Mouse (Mus musculus) small intestine, adult 2 months (tissue): ENCODE measurements around the gene Dpp8.

ENCODE experiments used
- CTCF ChIP-seq: fragments of 200-500 bp; IDR thresholded peaks from 2 replicates; pipeline ENCODE4 v1.5.1; 2012; ENCODE audit warnings: low read depth, mild to moderate bottlenecking, control low read depth, inconsistent platforms, low read length, moderate library complexity, mixed read lengths; ENCODE audit not compliant: insufficient replicate concordance, insufficient read length; ENCODE audit errors: extremely low read depth
- POLR2A ChIP-seq: fragments of 200-500 bp; IDR thresholded peaks from 2 replicates; pipeline ENCODE4 v1.6.1; 2012; ENCODE audit warnings: low read depth, mild to moderate bottlenecking, control low read depth, inconsistent platforms, low read length, moderate library complexity

DNA sequence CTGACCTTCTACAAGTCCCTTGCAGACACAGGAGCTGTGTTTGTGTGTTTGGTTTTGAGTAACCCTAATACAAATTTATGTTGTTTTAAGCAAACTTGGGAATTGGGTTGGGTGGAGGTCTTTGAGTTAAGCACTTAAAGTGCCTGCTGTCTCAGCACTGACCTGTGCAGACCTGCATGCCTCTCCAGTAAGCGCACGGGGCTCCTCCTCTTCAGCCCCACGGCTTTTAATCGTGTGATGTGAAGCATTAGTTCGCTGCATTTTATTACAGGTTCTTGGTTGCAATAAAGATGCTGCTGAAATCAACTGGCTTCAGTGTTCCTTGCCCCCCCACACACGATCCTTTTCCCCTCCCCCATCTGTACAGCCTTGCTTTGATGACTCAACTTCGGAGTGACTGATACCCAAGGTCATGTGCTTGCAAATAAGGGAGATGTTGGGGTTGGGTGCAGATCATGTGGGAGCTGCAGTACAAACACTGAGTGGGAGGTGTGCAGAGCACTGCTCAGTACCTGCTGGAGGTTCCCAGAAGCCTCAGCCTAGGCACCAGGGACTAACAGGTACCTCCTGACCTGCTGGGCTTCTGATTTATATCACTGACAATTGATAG, 52.1 kb downstream of the Dpp8 start:
- TF ChIP-seq CTCF = no peak
- no peak for TF ChIP-seq POLR2A
